Mouse (Mus musculus): ENCODE results near the gene Sdhb.

GRCm38 (mm10) chr4:140961467-140962206 lies 634 bp downstream of the Sdhb start:
- TF ChIP-seq CTCF (conservative IDR thresholded peaks at IDR 0.05; ENCODE audit: insufficient read depth, insufficient read length, low read depth, low read length) (no peak), POLR2A (IDR thresholded peaks at IDR 0.05; ENCODE audit: low read depth, low read length) (no peak)
